Mouse (Mus musculus) MEL (cell line): ENCODE results near the gene Gde1. TPM values are rescaled to one million over a fixed set of nuclear protein-coding genes. Genes with fewer than 3 reads are reported as not detected.

ENCODE experiments used
- DNase-seq: peaks from one replicate; pipeline ENCODE4 v3.0.0; 2011; ENCODE audit warnings: low read depth, low spot score
- H3K27ac ChIP-seq: 2 replicates; pipeline ENCODE4 v1.5.1; 2012; ENCODE audit warnings: low read depth, mild to moderate bottlenecking, control low read depth, low read length, moderate library complexity; ENCODE audit not compliant: control insufficient read depth
- H3K27me3 ChIP-seq, 2 experiments: fragments of 150-350 bp in 1 of 2; sonication (generic) in 1 of 2; 2 replicates each; pipeline ENCODE4 v1.6.1; 2012; ENCODE audit warnings: low read length in 2 of 2, mild to moderate bottlenecking in 2 of 2, improper control_type of control experiment in 1 of 2, moderate library complexity in 1 of 2; ENCODE audit not compliant: insufficient read depth in 2 of 2, control insufficient read depth in 1 of 2
- H3K36me3 ChIP-seq, 2 experiments: 2 replicates each; pipeline ENCODE4 v1.6.1; 2012 to 2014; ENCODE audit warnings: low read length in 2 of 2, improper control_type of control experiment in 1 of 2, inconsistent platforms in 1 of 2, mild to moderate bottlenecking in 1 of 2; ENCODE audit not compliant: insufficient read depth in 2 of 2, control insufficient read depth in 1 of 2
- H3K4me1 ChIP-seq, 2 experiments: fragments of 150-350 bp in 1 of 2; sonication (generic) in 1 of 2; 2 replicates each; pipeline ENCODE4 v1.6.1; 2012; ENCODE audit warnings: low read length in 2 of 2, improper control_type of control experiment in 1 of 2, mild to moderate bottlenecking in 1 of 2; ENCODE audit not compliant: insufficient read depth in 2 of 2, control insufficient read depth in 1 of 2
- H3K4me3 ChIP-seq, 2 experiments: fragments of 150-350 bp in 1 of 2; sonication (generic) in 1 of 2; 2 replicates each; pipeline ENCODE4 v1.5.1; 2012; ENCODE audit warnings: low read depth in 2 of 2, low read length in 2 of 2, mild to moderate bottlenecking in 2 of 2, moderate library complexity in 2 of 2, control low read depth in 1 of 2, improper control_type of control experiment in 1 of 2; ENCODE audit not compliant: control insufficient read depth in 1 of 2, insufficient read depth in 1 of 2
- H3K79me2 ChIP-seq: 2 replicates; pipeline ENCODE4 v1.6.1; 2012; ENCODE audit warnings: mild to moderate bottlenecking, low read length, moderate library complexity; ENCODE audit not compliant: control insufficient read depth, poor library complexity, insufficient read depth
- H3K9ac ChIP-seq: 2 replicates; pipeline ENCODE4 v1.6.1; 2012; ENCODE audit warnings: low read depth, mild to moderate bottlenecking, control low read depth, low read length, moderate library complexity; ENCODE audit not compliant: control insufficient read depth, poor library complexity, severe bottlenecking
- H3K9me3 ChIP-seq: fragments of 150-350 bp; sonication (generic); replicated peaks from 2 replicates; pipeline ENCODE4 v1.6.1; 2012; ENCODE audit warnings: mild to moderate bottlenecking, low read length, improper control_type of control experiment, moderate library complexity; ENCODE audit not compliant: insufficient read depth
- CHD1 ChIP-seq: IDR thresholded peaks from 2 replicates; pipeline ENCODE4 v1.6.1; 2012; ENCODE audit warnings: low read depth, mild to moderate bottlenecking, inconsistent platforms, low read length, improper control_type of control experiment
- CHD2 ChIP-seq: IDR thresholded peaks from 2 replicates; pipeline ENCODE4 v1.6.1; 2011; ENCODE audit warnings: low read length, improper control_type of control experiment
- E2F4 ChIP-seq: IDR thresholded peaks from 2 replicates; pipeline ENCODE4 v1.6.1; 2011; ENCODE audit warnings: low read depth, low read length, improper control_type of control experiment, borderline replicate concordance
- ELF1 ChIP-seq: IDR thresholded peaks from 2 replicates; pipeline ENCODE4 v1.6.1; 2014; ENCODE audit warnings: low read depth, mild to moderate bottlenecking, inconsistent platforms, low read length, improper control_type of control experiment, moderate library complexity
- GABPA ChIP-seq: IDR thresholded peaks from 2 replicates; pipeline ENCODE4 v1.6.1; 2012; ENCODE audit warnings: low read depth, mild to moderate bottlenecking, inconsistent platforms, low read length, improper control_type of control experiment, moderate library complexity
- GATA1 ChIP-seq: IDR thresholded peaks from 2 replicates; pipeline ENCODE4 v1.6.1; 2011; ENCODE audit warnings: low read depth, low read length, improper control_type of control experiment
- HCFC1 ChIP-seq: IDR thresholded peaks from 2 replicates; pipeline ENCODE4 v1.6.1; 2012; ENCODE audit warnings: low read depth, mild to moderate bottlenecking, inconsistent platforms, low read length, improper control_type of control experiment, moderate library complexity
- JUND ChIP-seq: IDR thresholded peaks from 2 replicates; pipeline ENCODE4 v1.6.1; 2011; ENCODE audit warnings: low read depth, mild to moderate bottlenecking, improper control_type of control experiment, low read length
- KAT2A ChIP-seq: conservative IDR thresholded peaks from 2 replicates; pipeline ENCODE4 v1.6.1; 2012; ENCODE audit warnings: low read depth, low read length, improper control_type of control experiment, inconsistent platforms
- MAFK ChIP-seq: IDR thresholded peaks from 2 replicates; pipeline ENCODE4 v1.6.1; 2011; ENCODE audit warnings: low read depth, mild to moderate bottlenecking, low read length, improper control_type of control experiment, borderline replicate concordance
- MAX ChIP-seq: IDR thresholded peaks from 2 replicates; pipeline ENCODE4 v1.6.1; 2011; ENCODE audit warnings: low read length, improper control_type of control experiment
- MAZ ChIP-seq: IDR thresholded peaks from 2 replicates; pipeline ENCODE4 v1.6.1; 2012; ENCODE audit warnings: low read depth, mild to moderate bottlenecking, inconsistent platforms, low read length, improper control_type of control experiment
- MEF2A ChIP-seq: IDR thresholded peaks from 2 replicates; pipeline ENCODE4 v1.6.1; 2014; ENCODE audit warnings: low read depth, mild to moderate bottlenecking, inconsistent platforms, low read length, improper control_type of control experiment; ENCODE audit not compliant: poor library complexity, insufficient replicate concordance, severe bottlenecking; ENCODE audit errors: extremely low read depth
- MXI1 ChIP-seq: IDR thresholded peaks from 2 replicates; pipeline ENCODE4 v1.6.1; 2011; ENCODE audit warnings: mild to moderate bottlenecking, low read depth, low read length, improper control_type of control experiment
- MYB ChIP-seq: IDR thresholded peaks from 2 replicates; pipeline ENCODE4 v1.6.1; 2011; ENCODE audit warnings: mild to moderate bottlenecking, low read depth, low read length, improper control_type of control experiment
- MYC ChIP-seq: IDR thresholded peaks from 2 replicates; pipeline ENCODE4 v1.6.1; 2011; ENCODE audit warnings: low read depth, mild to moderate bottlenecking, low read length, improper control_type of control experiment, moderate library complexity
- NELFE ChIP-seq: IDR thresholded peaks from 2 replicates; pipeline ENCODE4 v1.6.1; 2011; ENCODE audit warnings: low read depth, low read length, improper control_type of control experiment
- POLR2A ChIP-seq, 2 experiments: IDR thresholded peaks; 2 replicates each; pipeline ENCODE4 v1.6.1; 2011 to 2012; ENCODE audit warnings: low read length in 2 of 2, mild to moderate bottlenecking in 2 of 2, control low read depth in 1 of 2, improper control_type of control experiment in 1 of 2, low read depth in 1 of 2, moderate library complexity in 1 of 2; ENCODE audit not compliant: control insufficient read depth in 1 of 2, insufficient read depth in 1 of 2, poor library complexity in 1 of 2
- POLR2AphosphoS2 ChIP-seq: IDR thresholded peaks from 2 replicates; pipeline ENCODE4 v1.6.1; 2011; ENCODE audit warnings: low read length, improper control_type of control experiment
- POLR2AphosphoS5 ChIP-seq: IDR thresholded peaks from 2 replicates; pipeline ENCODE4 v1.6.1; 2012; ENCODE audit warnings: low read depth, borderline replicate concordance, mild to moderate bottlenecking, inconsistent platforms, low read length, moderate library complexity, mixed read lengths
- RAD21 ChIP-seq: IDR thresholded peaks from 2 replicates; pipeline ENCODE4 v1.6.1; 2011; ENCODE audit warnings: mild to moderate bottlenecking, low read depth, low read length, improper control_type of control experiment
- RCOR1 ChIP-seq: IDR thresholded peaks from 2 replicates; pipeline ENCODE4 v1.6.1; 2012; ENCODE audit warnings: low read depth, mild to moderate bottlenecking, inconsistent platforms, low read length, improper control_type of control experiment
- SIN3A ChIP-seq: IDR thresholded peaks from 2 replicates; pipeline ENCODE4 v1.6.1; 2012; ENCODE audit warnings: low read length, improper control_type of control experiment, inconsistent platforms
- SMC3 ChIP-seq: IDR thresholded peaks from 2 replicates; pipeline ENCODE4 v1.6.1; 2011; ENCODE audit warnings: low read depth, low read length, improper control_type of control experiment
- TAL1 ChIP-seq: IDR thresholded peaks from 2 replicates; pipeline ENCODE4 v1.6.1; 2012; ENCODE audit warnings: mild to moderate bottlenecking, inconsistent platforms, low read length, moderate library complexity, mixed read lengths
- TCF12 ChIP-seq: IDR thresholded peaks from 2 replicates; pipeline ENCODE4 v1.6.1; 2014; ENCODE audit warnings: low read depth, mild to moderate bottlenecking, inconsistent platforms, low read length, improper control_type of control experiment, moderate library complexity
- UBTF ChIP-seq: IDR thresholded peaks from 2 replicates; pipeline ENCODE4 v1.6.1; 2012; ENCODE audit warnings: low read depth, mild to moderate bottlenecking, inconsistent platforms, low read length, improper control_type of control experiment, moderate library complexity, borderline replicate concordance; ENCODE audit not compliant: insufficient read depth
- USF2 ChIP-seq, 2 experiments: IDR thresholded peaks; 2 replicates each; pipeline ENCODE4 v1.6.1; 2011 to 2012; ENCODE audit warnings: improper control_type of control experiment in 2 of 2, low read length in 2 of 2, borderline replicate concordance in 1 of 2, inconsistent platforms in 1 of 2, low read depth in 1 of 2, mild to moderate bottlenecking in 1 of 2; ENCODE audit not compliant: insufficient read depth in 1 of 2
- ZMIZ1 ChIP-seq: IDR thresholded peaks from 2 replicates; pipeline ENCODE4 v1.6.1; 2012; ENCODE audit warnings: low read depth, mild to moderate bottlenecking, inconsistent platforms, low read length, improper control_type of control experiment, moderate library complexity
- ZNF384 ChIP-seq: IDR thresholded peaks from 2 replicates; pipeline ENCODE4 v1.6.1; 2012; ENCODE audit warnings: low read depth, mild to moderate bottlenecking, inconsistent platforms, low read length, improper control_type of control experiment
- polyA plus RNA-seq, 2 experiments: library from polyadenylated mRNA; stranded (reverse) in 1 of 2; unstranded in 1 of 2; fragments of >175 nt in 1 of 2; fragments of >200 nt in 1 of 2; gene quantifications; 2 replicates each; pipeline versions ENCODE4 v1.2.1 to v1.2.4; 2012; ENCODE audit warnings: low replicate concordance in 2 of 2, low read depth in 1 of 2; ENCODE audit not compliant: insufficient read length in 2 of 2, insufficient read depth in 1 of 2, missing spikeins in 1 of 2
- total RNA-seq: library from RNA; depleted of rRNA; stranded (reverse); fragments of 300-350 nt; gene quantifications from 2 replicates; pipeline ENCODE4 v1.2.3, GENCODE M21; 2012

Gde1 gene
- total and polyA plus RNA-seq, 3 experiments, result 38.1 to 39.8 TPM; not detected in 1

GRCm38 (mm10) chr7:118712228-118713173 is 6.9 kb upstream of the Gde1 start, which contains the start of gene Ccp110 (continued):
- TF ChIP-seq JUND (no peak), HCFC1 (peak; percentile 100), ZMIZ1 (no peak), RCOR1 (no peak), NELFE (peak; percentile 58; the same call in 1 of the 2 replicates), GABPA (no peak), MAFK (no peak), SIN3A (peak; percentile 96), POLR2A (IDR thresholded peaks at IDR 0.05; ENCODE audit: control insufficient read depth in 1 of 2, insufficient read depth in 1 of 2, low read depth in 1 of 2, low read length in 2 of 2, poor library complexity in 1 of 2) (peak; percentile 52 to 68; a peak in 3 of 4 replicates), MEF2A (no peak), USF2 (IDR thresholded peaks at IDR 0.05; ENCODE audit: borderline replicate concordance in 1 of 2, insufficient read depth in 1 of 2, low read depth in 1 of 2, low read length in 2 of 2) (no peak), MAZ (no peak), POLR2AphosphoS2 (no peak), CHD2 (0 out of 2 replicates have a peak, but pooled peaks have one; percentile 35), MYC (no peak; the same call in 1 of the 2 replicates), MXI1 (peak; percentile 78), RAD21 (no peak), MYB (peak; percentile 100), ELF1 (peak; percentile 78; the same call in 1 of the 2 replicates), GATA1 (no peak), TAL1 (no peak), E2F4 (peak; percentile 95)

GRCm38 (mm10) chr7:118710776-118711175 is 5.2 kb upstream of the Gde1 start:
- no peak for TF ChIP-seq SMC3
- TF ChIP-seq CHD1, result no peak
- no peak for TF ChIP-seq MYC
- TF ChIP-seq POLR2A (IDR thresholded peaks at IDR 0.05; ENCODE audit: control insufficient read depth in 1 of 2, insufficient read depth in 1 of 2, low read depth in 1 of 2, low read length in 2 of 2, poor library complexity in 1 of 2), result no peak
- TF ChIP-seq JUND, result no peak
- no peak for TF ChIP-seq USF2 (IDR thresholded peaks at IDR 0.05; ENCODE audit: borderline replicate concordance in 1 of 2, insufficient read depth in 1 of 2, low read depth in 1 of 2, low read length in 2 of 2)
- TF ChIP-seq TCF12, result no peak
- no peak for TF ChIP-seq POLR2AphosphoS5
- TF ChIP-seq ELF1, result no peak
- no peak for TF ChIP-seq RAD21
- no peak for TF ChIP-seq ZNF384
- TF ChIP-seq UBTF, result no peak
- TF ChIP-seq SIN3A, result no peak
- TF ChIP-seq MXI1, result no peak
- no peak for TF ChIP-seq KAT2A
- no peak for TF ChIP-seq MYB
- TF ChIP-seq MAX, result no peak
- TF ChIP-seq RCOR1, result no peak
- no peak overlapping the region for H3K4me3 ChIP-seq
- no peaks in the 10 kb centered on the region for H3K27me3 ChIP-seq
- H3K4me1 ChIP-seq, result peaks cover 0 to 24% of the 10 kb centered on the region in 2 experiments; a peak in 2 of 4 replicates
- no peaks in the 10 kb centered on the region for H3K9me3 ChIP-seq
- no peak overlapping the region for H3K27ac ChIP-seq
- no peak for DNase-seq
- H3K9ac ChIP-seq, result no peak overlapping the region
- H3K79me2 ChIP-seq, result no peaks in the 10 kb centered on the region; the same call in 1 of the 2 replicates
- H3K36me3 ChIP-seq, result peaks cover 0 to 26% of the 10 kb centered on the region in 2 experiments; a peak in 2 of 4 replicates
